Mouse (Mus musculus): Measurements from ENCODE around the gene Olfr875. TPM values are rescaled to one million over a fixed set of nuclear protein-coding genes. Genes with fewer than 3 reads are reported as not detected.

Gene Olfr875
- polyA plus RNA-seq, 1 experiment = not detected

DNA sequence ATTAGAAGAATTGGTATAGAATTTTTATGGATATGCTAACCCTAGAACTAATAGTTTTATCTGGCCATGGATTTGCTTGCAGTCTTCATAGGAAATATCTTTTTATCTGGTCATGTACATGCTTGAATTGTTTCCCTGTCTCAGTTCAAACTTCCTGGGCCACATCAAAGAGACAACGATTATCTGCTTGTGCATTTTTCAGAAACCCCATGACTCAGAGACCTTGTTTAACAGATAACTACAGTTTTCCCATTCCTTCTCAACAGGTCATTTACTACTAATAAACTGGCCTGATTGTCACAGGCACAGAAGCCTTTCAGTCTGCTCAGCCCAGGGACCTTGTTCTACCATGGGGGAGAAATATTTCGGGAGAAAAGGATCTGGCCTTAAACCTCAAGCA, 14.8 kb downstream of the Olfr875 start:
- H3K4me3 ChIP-seq (ENCODE audit: insufficient read depth, low read length) = no peak overlapping the region
- TF ChIP-seq CTCF (IDR thresholded peaks at IDR 0.05; ENCODE audit: borderline replicate concordance, insufficient read depth, low read length) (no peak), POLR2A (IDR thresholded peaks at IDR 0.05; ENCODE audit: low read depth, low read length) (no peak)

DNA sequence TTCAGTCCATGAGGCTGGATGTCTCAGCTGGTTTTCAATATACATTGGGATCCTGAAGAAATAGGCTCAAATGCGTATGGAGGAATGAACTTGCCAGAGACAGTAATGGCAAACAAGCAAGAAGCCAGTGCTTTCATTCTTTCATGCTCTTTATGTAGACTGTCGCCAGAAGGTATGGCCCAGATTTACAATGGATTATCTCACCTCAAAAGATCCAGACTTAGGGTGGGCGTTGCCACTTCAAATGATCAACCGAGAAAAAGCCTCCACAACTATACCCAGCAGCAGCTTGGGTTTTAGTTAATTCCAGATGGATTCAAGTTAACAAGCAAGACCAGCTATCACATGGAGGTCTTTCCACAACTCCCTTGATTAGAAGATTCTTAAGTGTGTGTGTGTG, 30.4 kb downstream of the Olfr875 start:
- TF ChIP-seq CTCF (IDR thresholded peaks at IDR 0.05; ENCODE audit: borderline replicate concordance, insufficient read depth, low read length) = no peak
- Histone ChIP-seq H3K27ac (ENCODE audit: insufficient read depth, low read length) (no peak overlapping the region), H3K4me1 (ENCODE audit: control insufficient read depth, insufficient read depth, low read length) (peaks cover 2% of the 10 kb centered on the region; the same call in 1 of the 2 replicates), H3K4me3 (ENCODE audit: insufficient read depth, low read length) (no peak overlapping the region)

More for the DNA sequence above, 14.8 kb downstream of the Olfr875 start:
- H3K4me1 ChIP-seq (ENCODE audit: control insufficient read depth, insufficient read depth, low read length) = no peaks in the 10 kb centered on the region
- H3K27ac ChIP-seq (ENCODE audit: insufficient read depth, low read length) = no peak overlapping the region

DNA sequence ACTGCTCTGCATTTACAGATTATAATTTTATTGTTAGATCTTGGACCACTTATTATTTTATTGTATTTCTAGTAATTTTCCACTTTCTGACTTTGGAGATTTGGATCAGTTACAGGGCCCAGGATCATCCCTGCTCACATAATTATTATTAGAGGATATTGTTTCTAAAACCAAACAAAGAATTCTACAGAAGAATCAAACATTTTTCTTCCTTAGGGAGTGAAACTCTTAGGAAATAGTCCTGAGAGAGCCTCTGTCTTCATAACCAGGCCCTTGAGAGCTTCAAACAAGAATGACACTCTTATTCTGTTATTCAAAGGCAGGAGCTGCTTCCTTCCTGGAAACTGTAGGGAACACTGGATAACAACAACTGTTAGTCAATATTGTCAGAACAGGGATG, 31.1 kb downstream of the Olfr875 start, which contains the start of gene Olfr876:
Gene Olfr876 (plus strand): TSS at position 301 of the 400 bp plus-strand sequence.
- TF ChIP-seq CTCF (IDR thresholded peaks at IDR 0.05; ENCODE audit: borderline replicate concordance, insufficient read depth, low read length) (no peak), POLR2A (IDR thresholded peaks at IDR 0.05; ENCODE audit: low read depth, low read length) (no peak)
- Histone ChIP-seq H3K27ac (ENCODE audit: insufficient read depth, low read length) (no peak within 1 kb of the TSS), H3K4me3 (ENCODE audit: insufficient read depth, low read length) (no peak within 1 kb of the TSS), H3K4me1 (ENCODE audit: control insufficient read depth, insufficient read depth, low read length) (peaks cover 2% of the 10 kb centered on the region; the same call in 1 of the 2 replicates)

DNA sequence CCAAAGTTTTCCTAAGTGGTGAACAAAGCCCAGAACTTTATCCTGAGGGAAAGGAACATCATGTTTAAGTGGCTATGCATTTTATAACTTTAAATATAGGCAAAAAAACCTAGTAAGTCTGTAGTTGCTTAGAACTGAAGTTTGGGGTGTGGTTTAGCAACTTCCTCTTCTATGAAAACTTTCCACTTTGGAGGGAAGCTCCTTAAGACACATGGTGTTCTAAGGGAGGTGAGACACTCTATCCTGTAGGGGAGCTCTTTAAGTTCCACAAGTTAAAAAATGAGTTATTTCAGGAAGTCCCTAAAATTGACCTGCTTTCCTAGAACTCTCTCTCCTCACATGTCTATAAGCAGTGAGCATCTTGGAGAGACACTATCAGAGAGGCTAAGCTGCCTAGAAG, 35.6 kb downstream of the Olfr875 start:
- TF ChIP-seq POLR2A (IDR thresholded peaks at IDR 0.05; ENCODE audit: low read depth, low read length) = no peak
- Histone ChIP-seq H3K4me3 (ENCODE audit: insufficient read depth, low read length) (no peak overlapping the region), H3K4me1 (ENCODE audit: control insufficient read depth, insufficient read depth, low read length) (peaks cover 5% of the 10 kb centered on the region; the same call in 1 of the 2 replicates), H3K27ac (ENCODE audit: insufficient read depth, low read length) (peak overlapping the region; percentile 34; the same call in 1 of the 2 replicates)

DNA sequence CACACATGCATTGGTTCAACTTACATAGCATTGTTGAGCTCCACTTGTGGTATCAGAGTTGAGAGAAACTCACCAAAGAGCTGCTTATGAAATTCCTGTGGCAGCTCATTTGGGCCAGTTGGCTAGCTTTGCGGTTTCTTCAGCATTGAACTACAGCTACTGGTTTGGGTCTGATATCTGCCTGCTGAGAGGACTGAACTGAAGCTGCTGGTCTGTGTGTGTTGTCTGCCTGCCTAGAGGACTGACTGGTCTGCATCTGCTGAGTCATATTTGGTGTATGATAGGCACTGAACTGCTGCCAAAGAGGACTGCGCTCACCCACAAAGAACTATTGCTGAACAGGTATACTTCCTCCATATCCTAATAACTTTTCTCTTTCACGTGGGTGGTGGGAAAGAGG, 36.8 kb downstream of the Olfr875 start:
- TF ChIP-seq POLR2A (IDR thresholded peaks at IDR 0.05; ENCODE audit: low read depth, low read length) (no peak), CTCF (IDR thresholded peaks at IDR 0.05; ENCODE audit: borderline replicate concordance, insufficient read depth, low read length) (no peak)
- Histone ChIP-seq H3K4me1 (ENCODE audit: control insufficient read depth, insufficient read depth, low read length) (peaks cover 5% of the 10 kb centered on the region; the same call in 1 of the 2 replicates), H3K27ac (ENCODE audit: insufficient read depth, low read length) (peak overlapping the region; percentile 3; the same call in 1 of the 2 replicates), H3K4me3 (ENCODE audit: insufficient read depth, low read length) (no peak overlapping the region)

DNA sequence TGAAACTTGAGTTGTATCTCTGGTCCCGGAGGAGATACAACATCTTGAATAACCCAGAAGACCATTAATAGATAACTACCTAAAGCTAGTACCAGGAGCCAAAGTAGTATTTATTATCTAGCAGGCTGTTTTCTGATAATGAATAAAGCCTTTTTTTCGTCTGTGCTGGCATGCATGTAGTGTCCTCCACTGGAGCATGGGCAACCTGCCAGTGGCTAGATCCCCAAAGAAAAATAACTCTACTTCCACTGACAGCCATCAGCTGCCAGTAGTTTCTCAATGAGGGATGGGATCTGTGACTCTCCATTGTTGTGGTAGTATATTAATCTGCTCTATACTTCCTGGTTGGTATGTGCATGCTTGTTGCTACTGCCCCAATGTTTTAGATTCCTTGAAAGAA, 37.3 kb downstream of the Olfr875 start:
- no peak for TF ChIP-seq POLR2A (IDR thresholded peaks at IDR 0.05; ENCODE audit: low read depth, low read length)
- no peak overlapping the region for H3K4me3 ChIP-seq (ENCODE audit: insufficient read depth, low read length)

DNA sequence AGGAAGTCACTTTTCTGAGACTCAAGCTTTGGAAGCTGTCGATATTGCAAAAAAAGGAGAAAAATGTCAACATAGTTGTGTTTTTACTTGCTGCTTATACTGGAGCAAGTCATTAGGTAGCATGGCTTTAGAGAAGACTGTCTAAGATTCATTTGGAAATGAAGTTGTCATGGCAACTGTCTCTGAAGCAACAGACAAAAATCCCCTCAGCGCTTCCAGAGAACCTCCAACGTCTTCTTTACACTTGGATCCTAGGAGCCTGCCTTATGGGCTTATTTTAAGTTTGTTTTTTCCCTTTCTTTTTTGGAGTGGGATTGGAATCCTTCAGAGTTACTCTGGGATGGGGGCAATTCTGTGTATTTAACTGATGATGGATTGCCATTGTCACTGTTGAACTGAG, 43.0 kb downstream of the Olfr875 start:
- TF ChIP-seq CTCF (IDR thresholded peaks at IDR 0.05; ENCODE audit: borderline replicate concordance, insufficient read depth, low read length) (no peak), POLR2A (IDR thresholded peaks at IDR 0.05; ENCODE audit: low read depth, low read length) (no peak)
- no peaks in the 10 kb centered on the region for H3K4me1 ChIP-seq (ENCODE audit: control insufficient read depth, insufficient read depth, low read length)
- H3K27ac ChIP-seq (ENCODE audit: insufficient read depth, low read length) = no peak overlapping the region
- H3K4me3 ChIP-seq (ENCODE audit: insufficient read depth, low read length) = no peak overlapping the region

More for the DNA sequence above, 37.3 kb downstream of the Olfr875 start:
- H3K27ac ChIP-seq (ENCODE audit: insufficient read depth, low read length) = no peak overlapping the region
- peaks cover 5% of the 10 kb centered on the region; the same call in 1 of the 2 replicates for H3K4me1 ChIP-seq (ENCODE audit: control insufficient read depth, insufficient read depth, low read length)

Other genes starting within 250 kb of the Olfr875 start
- 0.28 and 0.62 TPM in 2 replicates for gene Esam, start 243.8 kb upstream of the Olfr875 start, polyA plus RNA-seq (2011; ENCODE audit: insufficient read length, low read depth, missing spikeins)
- gene Vsig2, start 232.6 kb upstream of the Olfr875 start, polyA plus RNA-seq (2011; ENCODE audit: insufficient read length, low read depth, missing spikeins) = not detected in 2 replicates
- gene Nrgn, start 219.0 kb upstream of the Olfr875 start, polyA plus RNA-seq (2011; ENCODE audit: insufficient read length, low read depth, missing spikeins) = 0.75 TPM in 1 of 2 replicates, not detected in the other
- gene Siae, start 216.2 kb upstream of the Olfr875 start, polyA plus RNA-seq (2011; ENCODE audit: insufficient read length, low read depth, missing spikeins) = 10.5 and 16.1 TPM in 2 replicates
- gene Spa17, start 158.1 kb upstream of the Olfr875 start, polyA plus RNA-seq (2011; ENCODE audit: insufficient read length, low read depth, missing spikeins) = 2.5 and 3.5 TPM in 2 replicates
- 140 and 159 TPM in 2 replicates for gene Tbrg1, start 114.5 kb upstream of the Olfr875 start, polyA plus RNA-seq (2011; ENCODE audit: insufficient read length, low read depth, missing spikeins)
- gene Panx3, start 102.6 kb upstream of the Olfr875 start, polyA plus RNA-seq (2011; ENCODE audit: insufficient read length, low read depth, missing spikeins) = not detected in 2 replicates
- not detected in 2 replicates for gene Olfr160, start 55.6 kb upstream of the Olfr875 start, polyA plus RNA-seq (2011; ENCODE audit: insufficient read length, low read depth, missing spikeins)
- gene Olfr874, start 26.8 kb upstream of the Olfr875 start, polyA plus RNA-seq (2011; ENCODE audit: insufficient read length, low read depth, missing spikeins) = not detected in 2 replicates
- gene Olfr876, start 31.2 kb downstream of the Olfr875 start, polyA plus RNA-seq (2011; ENCODE audit: insufficient read length, low read depth, missing spikeins) = not detected in 2 replicates
- gene Olfr877, start 82.4 kb downstream of the Olfr875 start, polyA plus RNA-seq (2011; ENCODE audit: insufficient read length, low read depth, missing spikeins) = not detected in 2 replicates
- not detected in 2 replicates for gene Olfr145, start 124.9 kb downstream of the Olfr875 start, polyA plus RNA-seq (2011; ENCODE audit: insufficient read length, low read depth, missing spikeins)
- not detected in 2 replicates for gene Olfr878, start 146.0 kb downstream of the Olfr875 start, polyA plus RNA-seq (2011; ENCODE audit: insufficient read length, low read depth, missing spikeins)
- not detected in 2 replicates for gene Olfr881, start 220.0 kb downstream of the Olfr875 start, polyA plus RNA-seq (2011; ENCODE audit: insufficient read length, low read depth, missing spikeins)

Measured in embryonic fibroblast, embryonic 13.5 days (primary cell).